Mouse (Mus musculus): Measurements from ENCODE around the gene Acaca. TPM values are rescaled to one million over a fixed set of nuclear protein-coding genes. Genes with fewer than 3 reads are reported as not detected.
"Not testable (repeated sequence)": the region's sequence is repeated elsewhere in the genome, so short reads cannot be mapped to it uniquely, and the experiment has no call there.

Gene Acaca
- polyA plus RNA-seq, 1 experiment from 2014 or later: 19.1 TPM

DNA sequence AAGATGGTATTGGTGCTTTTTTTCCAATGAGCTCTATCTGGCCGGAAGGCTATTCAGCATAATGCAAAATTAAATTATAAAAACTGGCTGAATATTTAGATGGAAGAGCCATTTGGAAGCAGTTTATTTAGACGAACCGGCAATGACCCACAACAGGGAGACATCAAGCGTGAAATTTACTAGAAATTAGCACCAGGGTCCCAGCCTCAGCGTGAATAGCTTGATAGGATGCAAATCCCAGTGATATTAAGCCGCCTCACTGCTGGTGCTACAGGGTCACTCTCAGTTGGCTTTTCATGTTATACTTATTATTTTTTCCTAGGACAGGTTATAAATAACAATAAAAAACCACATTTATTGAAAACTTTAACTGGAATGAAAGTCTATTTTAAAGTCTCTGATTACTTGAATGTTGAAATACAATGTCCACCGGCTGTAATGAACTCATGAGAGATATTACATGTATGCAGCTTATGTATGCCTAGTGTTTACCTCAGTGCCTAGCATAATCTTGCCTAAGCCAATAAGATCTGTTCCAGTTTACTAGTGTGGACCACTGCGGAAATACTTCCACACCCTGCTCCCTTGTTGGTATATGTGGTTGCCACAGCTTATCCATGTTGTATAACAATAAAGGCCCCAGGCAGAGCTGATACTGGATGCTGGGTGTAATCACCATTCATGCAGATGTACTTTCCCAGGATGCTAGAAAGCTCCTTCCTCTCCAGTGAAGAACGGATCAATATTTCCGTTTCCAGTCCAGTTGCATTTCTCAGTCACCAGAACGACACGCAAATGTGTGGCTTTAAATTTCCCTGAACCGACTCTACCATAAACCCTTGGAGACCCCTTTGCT, 247.3 kb downstream of the Acaca start:
- no peaks in the 10 kb centered on the region for H3K9me3 ChIP-seq
- no peak overlapping the region for H3K27ac ChIP-seq
- H3K36me3 ChIP-seq: peaks cover 32% of the 10 kb centered on the region
- H3K4me2 ChIP-seq: no peak overlapping the region
- H3K27me3 ChIP-seq: no peaks in the 10 kb centered on the region
- H3K4me3 ChIP-seq: no peak overlapping the region
- no peak overlapping the region for H3K9ac ChIP-seq
- H3K4me1 ChIP-seq: no peaks in the 10 kb centered on the region
- 82% methylated on average over 13 of the region's 13 CpGs for WGBS
- ATAC-seq (ENCODE audit: insufficient number of reproducible peaks, insufficient read depth, low FRiP score, low TSS enrichment, low read depth): no peak

DNA sequence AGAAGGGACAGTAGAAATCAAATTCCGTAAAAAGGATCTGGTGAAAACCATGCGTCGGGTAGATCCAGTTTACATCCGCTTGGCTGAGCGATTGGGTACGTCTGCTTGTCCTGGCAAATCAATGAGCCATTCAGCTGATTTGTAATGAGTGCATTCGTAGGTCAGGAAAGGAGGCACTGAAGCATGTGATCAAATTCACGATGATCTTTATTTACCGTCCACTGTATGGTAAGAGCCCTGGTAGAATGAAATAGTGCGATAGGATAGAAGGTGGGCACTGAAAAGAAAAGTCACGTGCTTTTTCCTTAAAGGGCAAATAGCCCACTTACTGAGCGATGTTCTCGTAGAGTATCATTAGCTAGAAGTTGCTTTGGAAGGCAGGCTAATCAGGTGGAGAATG, 253.0 kb downstream of the Acaca start:
- 0 out of 2 replicates have a peak, but pooled peaks cover 3% of the 10 kb centered on the region for H3K4me1 ChIP-seq
- peaks cover 33% of the 10 kb centered on the region for H3K36me3 ChIP-seq
- H3K4me3 ChIP-seq: no peak overlapping the region
- no peak for ATAC-seq (ENCODE audit: insufficient number of reproducible peaks, insufficient read depth, low FRiP score, low TSS enrichment, low read depth)
- H3K27me3 ChIP-seq: no peaks in the 10 kb centered on the region
- H3K4me2 ChIP-seq: no peak overlapping the region
- WGBS: 83% methylated on average over 13 of the region's 13 CpGs
- no peak overlapping the region for H3K9ac ChIP-seq
- no peaks in the 10 kb centered on the region for H3K9me3 ChIP-seq
- H3K27ac ChIP-seq: no peak overlapping the region

DNA sequence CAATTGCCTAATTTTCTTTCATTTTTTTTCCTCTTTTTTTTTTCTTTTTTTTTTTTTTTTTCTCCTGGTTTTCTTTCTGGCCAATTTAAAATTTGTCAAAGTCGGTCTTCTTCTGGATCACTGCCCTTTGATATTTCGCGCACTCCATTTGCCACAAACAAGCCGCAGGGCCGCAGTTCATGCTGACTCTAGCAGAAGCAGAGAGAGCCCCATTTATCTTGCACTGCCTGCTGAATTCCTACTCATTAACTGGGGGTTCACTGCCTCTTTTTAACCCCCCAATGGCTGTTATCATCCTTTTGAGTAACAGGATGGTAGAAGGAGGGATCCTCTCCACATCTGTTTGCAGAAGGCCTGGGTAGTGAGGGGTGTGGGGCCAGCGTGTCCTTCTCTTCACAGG, 254.4 kb downstream of the Acaca start:
- H3K27me3 ChIP-seq: no peaks in the 10 kb centered on the region
- H3K9me3 ChIP-seq: no peaks in the 10 kb centered on the region
- 79% methylated on average over 6 of the region's 6 CpGs for WGBS
- no peak overlapping the region for H3K9ac ChIP-seq
- H3K27ac ChIP-seq: no peak overlapping the region
- H3K4me1 ChIP-seq: 0 out of 2 replicates have a peak, but pooled peaks cover 3% of the 10 kb centered on the region
- no peak overlapping the region for H3K4me3 ChIP-seq
- H3K36me3 ChIP-seq: peaks cover 33% of the 10 kb centered on the region
- no peak for ATAC-seq (ENCODE audit: insufficient number of reproducible peaks, insufficient read depth, low FRiP score, low TSS enrichment, low read depth)
- H3K4me2 ChIP-seq: no peak overlapping the region

DNA sequence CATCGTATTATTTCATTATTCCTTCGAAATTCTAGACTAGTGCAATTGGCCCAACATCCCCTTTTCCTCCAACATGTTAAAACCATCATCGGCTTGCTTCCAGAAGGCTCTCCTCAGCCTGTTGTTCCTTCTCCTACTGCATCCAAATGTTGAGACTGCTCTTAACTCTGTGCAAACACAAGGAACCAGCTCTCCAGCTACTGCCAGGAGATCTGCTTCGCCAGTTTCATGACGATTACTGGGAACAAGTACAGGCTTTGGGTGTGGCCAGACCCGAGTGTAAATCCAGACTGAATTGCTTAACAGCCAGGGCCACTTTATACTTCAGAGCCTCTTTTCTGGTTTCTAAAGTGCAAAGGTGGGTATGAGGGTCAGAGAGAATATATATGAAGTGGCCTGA, 259.9 kb downstream of the Acaca start:
- Histone ChIP-seq H3K36me3 (peaks cover 46% of the 10 kb centered on the region), H3K4me1 (0 out of 2 replicates have a peak, but pooled peaks cover 3% of the 10 kb centered on the region), H3K9me3 (no peaks in the 10 kb centered on the region), H3K4me2 (no peak overlapping the region), H3K27ac (no peak overlapping the region), H3K27me3 (no peaks in the 10 kb centered on the region), H3K9ac (no peak overlapping the region), H3K4me3 (no peak overlapping the region)
- WGBS: 75% methylated on average over 6 of the region's 6 CpGs
- no peak for ATAC-seq (ENCODE audit: insufficient number of reproducible peaks, insufficient read depth, low FRiP score, low TSS enrichment, low read depth)

GRCm38 (mm10) chr11:84391126-84391525, 261.7 kb downstream of the Acaca start:
- no peak for ATAC-seq (ENCODE audit: insufficient number of reproducible peaks, insufficient read depth, low FRiP score, low TSS enrichment, low read depth)
- H3K4me2 ChIP-seq: no peak overlapping the region
- H3K4me3 ChIP-seq: no peak overlapping the region
- H3K27me3 ChIP-seq: no peaks in the 10 kb centered on the region
- H3K9ac ChIP-seq: no peak overlapping the region
- 82% methylated on average over 8 of the region's 8 CpGs for WGBS
- H3K36me3 ChIP-seq: peaks cover 40% of the 10 kb centered on the region
- H3K9me3 ChIP-seq: no peaks in the 10 kb centered on the region
- no peak overlapping the region for H3K27ac ChIP-seq
- H3K4me1 ChIP-seq: 0 out of 2 replicates have a peak, but pooled peaks cover 3% of the 10 kb centered on the region

DNA sequence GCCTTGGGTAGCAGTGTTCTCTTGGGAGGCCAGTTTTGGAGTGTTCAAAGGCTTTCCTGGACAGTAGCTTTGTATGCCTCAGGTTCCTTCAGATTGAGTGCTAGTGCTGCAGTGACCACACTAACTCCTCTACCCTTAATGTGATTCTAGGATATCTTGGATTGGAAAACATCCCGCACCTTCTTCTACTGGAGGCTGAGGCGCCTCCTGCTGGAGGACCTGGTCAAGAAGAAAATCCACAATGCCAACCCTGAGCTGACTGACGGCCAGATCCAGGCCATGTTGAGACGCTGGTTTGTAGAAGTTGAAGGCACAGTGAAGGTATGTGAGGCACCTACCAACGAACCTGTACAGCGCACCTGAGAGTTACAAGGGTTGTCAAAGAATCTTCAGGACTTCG, 262.6 kb downstream of the Acaca start:
- peaks cover 47% of the 10 kb centered on the region for H3K36me3 ChIP-seq
- not testable (repeated sequence) for ATAC-seq (ENCODE audit: insufficient number of reproducible peaks, insufficient read depth, low FRiP score, low TSS enrichment, low read depth); H3K9ac ChIP-seq; H3K4me1 ChIP-seq; H3K27me3 ChIP-seq; H3K4me3 ChIP-seq; H3K27ac ChIP-seq; H3K4me2 ChIP-seq; H3K9me3 ChIP-seq
- 81% methylated on average over 7 of the region's 7 CpGs for WGBS

GRCm38 (mm10) chr11:84393571-84393970, 264.1 kb downstream of the Acaca start:
- Histone ChIP-seq H3K27ac (no peak overlapping the region), H3K4me2 (no peak overlapping the region), H3K9ac (no peak overlapping the region), H3K9me3 (no peaks in the 10 kb centered on the region), H3K27me3 (no peaks in the 10 kb centered on the region), H3K4me1 (no peaks in the 10 kb centered on the region), H3K36me3 (peaks cover 61% of the 10 kb centered on the region), H3K4me3 (no peak overlapping the region)
- WGBS: 84% methylated on average over 7 of the region's 7 CpGs
- no peak for ATAC-seq (ENCODE audit: insufficient number of reproducible peaks, insufficient read depth, low FRiP score, low TSS enrichment, low read depth)

- 77% methylated on average over 1 of the region's 1 CpGs for WGBS
- Histone ChIP-seq H3K4me3 (no peak overlapping the region), H3K4me2 (no peak overlapping the region), H3K9ac (no peak overlapping the region), H3K4me1 (no peaks in the 10 kb centered on the region), H3K36me3 (peaks cover 55% of the 10 kb centered on the region), H3K9me3 (no peaks in the 10 kb centered on the region), H3K27ac (no peak overlapping the region), H3K27me3 (no peaks in the 10 kb centered on the region)
- ATAC-seq (ENCODE audit: insufficient number of reproducible peaks, insufficient read depth, low FRiP score, low TSS enrichment, low read depth): no peak
These were observed 265.5 kb downstream of the Acaca start for GRCm38 (mm10) chr11:84395010-84395409.

GRCm38 (mm10) chr11:84406733-84407132, 277.3 kb downstream of the Acaca start:
- Histone ChIP-seq H3K36me3 (0 out of 2 replicates have a peak, but pooled peaks cover 7% of the 10 kb centered on the region), H3K4me2 (no peak overlapping the region), H3K27me3 (no peaks in the 10 kb centered on the region), H3K9me3 (peaks cover 4% of the 10 kb centered on the region; the same call in 1 of the 2 replicates), H3K4me3 (no peak overlapping the region), H3K27ac (no peak overlapping the region), H3K4me1 (no peaks in the 10 kb centered on the region), H3K9ac (no peak overlapping the region)
- 91% methylated on average over 4 of the region's 4 CpGs for WGBS
- ATAC-seq (ENCODE audit: insufficient number of reproducible peaks, insufficient read depth, low FRiP score, low TSS enrichment, low read depth): no peak

GRCm38 (mm10) chr11:84410383-84410782, 280.9 kb downstream of the Acaca start:
- H3K4me1 ChIP-seq: peaks cover 7% of the 10 kb centered on the region
- no peak overlapping the region for H3K27ac ChIP-seq
- no peaks in the 10 kb centered on the region for H3K36me3 ChIP-seq
- no peak for ATAC-seq (ENCODE audit: insufficient number of reproducible peaks, insufficient read depth, low FRiP score, low TSS enrichment, low read depth)
- no peak overlapping the region for H3K4me2 ChIP-seq
- WGBS: 54% methylated on average over 4 of the region's 4 CpGs
- no peak overlapping the region for H3K9ac ChIP-seq
- peaks cover 4% of the 10 kb centered on the region; the same call in 1 of the 2 replicates for H3K9me3 ChIP-seq
- H3K4me3 ChIP-seq: no peak overlapping the region
- H3K27me3 ChIP-seq: no peaks in the 10 kb centered on the region

DNA sequence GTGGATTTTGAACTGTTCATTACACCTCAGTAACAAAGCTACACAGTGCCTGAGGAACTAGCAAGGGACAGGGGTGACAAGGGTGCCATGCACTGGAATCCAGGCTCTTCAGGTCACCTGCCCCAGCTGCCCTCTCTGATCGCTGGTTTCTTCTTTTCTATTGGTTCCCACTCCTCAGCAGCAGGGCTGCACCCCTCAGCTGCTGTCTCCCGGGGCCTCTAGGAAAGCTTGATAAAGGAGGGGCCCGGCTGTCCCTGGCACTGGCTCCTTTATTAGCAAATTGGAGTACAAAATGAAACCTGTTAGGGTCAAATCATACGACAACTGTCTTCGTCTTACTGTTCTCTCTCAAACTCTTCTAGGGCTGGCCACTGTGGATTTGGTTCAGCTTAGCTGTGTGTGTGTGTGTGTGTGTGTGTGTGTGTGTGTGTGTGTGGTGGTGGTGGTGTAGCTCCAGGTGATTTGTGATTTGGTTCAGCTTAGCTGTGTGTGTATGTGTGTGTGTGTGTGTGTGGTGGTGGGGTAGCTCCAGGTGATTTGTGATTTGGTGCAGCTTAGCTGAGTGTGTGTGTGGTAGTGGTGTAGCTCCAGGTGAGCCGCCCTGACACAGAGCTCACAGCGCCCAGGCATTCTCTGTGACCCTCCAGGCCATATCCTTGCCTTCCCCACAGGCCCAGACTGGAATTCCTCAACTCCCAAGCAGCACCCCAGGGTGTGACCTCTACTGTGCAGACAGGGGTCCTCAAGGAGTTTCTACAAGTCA, 281.6 kb downstream of the Acaca start:
- Histone ChIP-seq H3K4me3 (no peak overlapping the region), H3K27ac (no peak overlapping the region), H3K4me1 (peaks cover 7% of the 10 kb centered on the region), H3K27me3 (no peaks in the 10 kb centered on the region), H3K36me3 (no peaks in the 10 kb centered on the region), H3K9me3 (peaks cover 4% of the 10 kb centered on the region; the same call in 1 of the 2 replicates), H3K4me2 (no peak overlapping the region), H3K9ac (no peak overlapping the region)
- no peak for ATAC-seq (ENCODE audit: insufficient number of reproducible peaks, insufficient read depth, low FRiP score, low TSS enrichment, low read depth)
- 66% methylated on average over 7 of the region's 7 CpGs for WGBS

GRCm38 (mm10) chr11:84411642-84412018, 282.2 kb downstream of the Acaca start:
- Histone ChIP-seq H3K9ac (no peak overlapping the region), H3K9me3 (peaks cover 3% of the 10 kb centered on the region; the same call in 1 of the 2 replicates), H3K4me3 (no peak overlapping the region), H3K27ac (no peak overlapping the region), H3K4me1 (peaks cover 7% of the 10 kb centered on the region), H3K36me3 (no peaks in the 10 kb centered on the region), H3K4me2 (no peak overlapping the region), H3K27me3 (no peaks in the 10 kb centered on the region)
- 67% methylated on average over 7 of the region's 7 CpGs for WGBS
- ATAC-seq (ENCODE audit: insufficient number of reproducible peaks, insufficient read depth, low FRiP score, low TSS enrichment, low read depth): no peak

Data from embryonic facial prominence, embryonic 13.5 days (tissue).